Mouse (Mus musculus) stomach, embryonic 14.5 days (tissue): ENCODE measurements around the gene Itga10. TPM values are rescaled to one million over a fixed set of nuclear protein-coding genes. Genes with fewer than 3 reads are reported as not detected.

Source experiments
- ATAC-seq: fragments of 200-750 bp; cut with Nextera tagmentation; 2 replicates; pipeline ENCODE4 v1.8.0; 2017; ENCODE audit warnings: low read depth, moderate TSS enrichment; ENCODE audit not compliant: insufficient number of reproducible peaks, insufficient read depth, low FRiP score
- H3K27ac ChIP-seq: fragments of 300-500 bp; sonication (generic); 2 replicates; pipeline ENCODE4 v1.5.1; 2014; ENCODE audit warnings: mild to moderate bottlenecking, low read length, moderate library complexity, mixed read lengths
- H3K27me3 ChIP-seq: fragments of 300-500 bp; sonication (generic); 2 replicates; pipeline ENCODE4 v1.6.1; 2014; ENCODE audit warnings: low read length, control low read depth, mixed read lengths; ENCODE audit not compliant: control insufficient read depth, insufficient read depth
- H3K36me3 ChIP-seq: fragments of 300-500 bp; sonication (generic); 2 replicates; pipeline ENCODE4 v1.6.1; 2014; ENCODE audit warnings: mild to moderate bottlenecking, control low read depth, low read length, moderate library complexity, mixed read lengths; ENCODE audit not compliant: control insufficient read depth, insufficient read depth
- H3K4me1 ChIP-seq: fragments of 300-500 bp; sonication (generic); 2 replicates; pipeline ENCODE4 v1.6.1; 2014; ENCODE audit warnings: low read length, control low read depth, mixed read lengths; ENCODE audit not compliant: control insufficient read depth, insufficient read depth
- H3K4me2 ChIP-seq: fragments of 300-500 bp; sonication (generic); replicated peaks from 2 replicates; pipeline ENCODE4 v1.6.1; 2014; ENCODE audit warnings: low read depth, low read length, control low read depth
- H3K4me3 ChIP-seq: fragments of 300-500 bp; sonication (generic); 2 replicates; pipeline ENCODE4 v1.5.1; 2014; ENCODE audit warnings: low read depth, low read length, control low read depth
- H3K9ac ChIP-seq: fragments of 300-500 bp; sonication (generic); replicated peaks from 2 replicates; pipeline ENCODE4 v1.6.1; 2014; ENCODE audit warnings: low read depth, mild to moderate bottlenecking, control low read depth, low read length, moderate library complexity, mixed read lengths
- H3K9me3 ChIP-seq: fragments of 300-500 bp; sonication (generic); 2 replicates; pipeline ENCODE4 v1.6.1; 2016; ENCODE audit warnings: low read depth, low read length, control low read depth; ENCODE audit not compliant: control insufficient read depth
- WGBS: fragments of 180-500 bp; shearing (Covaris S2); extraction: QIAGEN DNeasy Blood & Tissue Kit; methylation state at CpG from one replicate; pipeline ENCODE4 v1.1.7; 2014; 5-methylcytosine and 5-hydroxymethylcytosine counted together
- polyA plus RNA-seq: library from polyadenylated mRNA; unstranded; fragments of >200 nt; fragmentation: Nextera tagmentation; extraction: Ambion mirVana; gene quantifications from 2 replicates; pipeline ENCODE4 v1.2.1, GENCODE M21; 2014

The Itga10 gene
- polyA plus RNA-seq, 1 experiment from 2014 or later: 1.00 TPM

- H3K27me3 ChIP-seq: no peaks in the 10 kb centered on the region
- no peak within 1 kb of the TSS for H3K27ac ChIP-seq
- H3K4me3 ChIP-seq: peak within 1 kb of the TSS; percentile 30
- no peak within 1 kb of the TSS for H3K9ac ChIP-seq
- H3K9me3 ChIP-seq: no peaks in the 10 kb centered on the region
- ATAC-seq: peak; percentile 93
- H3K4me1 ChIP-seq: peaks cover 9% of the 10 kb centered on the region; the same call in 1 of the 2 replicates
- peak within 1 kb of the TSS; percentile 55 for H3K4me2 ChIP-seq
- WGBS: 5% methylated on average over 34 of the region's 35 CpGs
- no peaks in the 10 kb centered on the region for H3K36me3 ChIP-seq
These were observed 24.5 kb downstream of the Itga10 start, which contains the start of gene Ankrd35 for GRCm38 (mm10) chr3:96669727-96670468. Gene Ankrd35 (plus strand): TSS chr3:96670131.

GRCm38 (mm10) chr3:96671519-96671918 is 26.1 kb downstream of the Itga10 start:
- WGBS: 89% methylated on average over 5 of the region's 5 CpGs
- Histone ChIP-seq H3K4me1 (peaks cover 9% of the 10 kb centered on the region; the same call in 1 of the 2 replicates), H3K36me3 (no peaks in the 10 kb centered on the region), H3K4me3 (no peak overlapping the region), H3K27me3 (no peaks in the 10 kb centered on the region), H3K9me3 (no peaks in the 10 kb centered on the region), H3K4me2 (no peak overlapping the region), H3K27ac (no peak overlapping the region), H3K9ac (no peak overlapping the region)
- no peak for ATAC-seq

DNA sequence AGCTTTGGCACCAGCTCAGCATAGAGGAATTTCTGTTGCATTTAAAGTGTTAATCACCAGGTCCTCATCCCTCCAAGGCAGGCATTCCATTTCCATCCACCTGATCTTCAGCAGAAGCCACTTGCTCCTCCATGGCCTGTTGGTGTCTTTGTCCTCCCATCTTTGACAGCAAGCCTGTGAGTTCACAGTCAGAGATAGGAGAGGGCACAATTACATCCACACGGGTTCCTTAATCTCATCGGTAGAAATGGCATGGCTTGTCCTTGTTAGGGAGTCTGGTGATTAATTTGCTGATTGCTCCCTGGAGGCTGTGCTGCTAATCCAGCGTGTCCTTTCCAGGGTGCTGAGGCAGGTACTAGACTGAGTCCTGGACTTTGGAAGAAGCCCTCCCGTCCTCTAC is 28.1 kb downstream of the Itga10 start:
- no peak for ATAC-seq
- Histone ChIP-seq H3K27me3 (no peaks in the 10 kb centered on the region), H3K36me3 (no peaks in the 10 kb centered on the region), H3K4me1 (peaks cover 9% of the 10 kb centered on the region; the same call in 1 of the 2 replicates), H3K4me2 (no peak overlapping the region), H3K27ac (no peak overlapping the region), H3K9me3 (no peaks in the 10 kb centered on the region), H3K4me3 (no peak overlapping the region), H3K9ac (no peak overlapping the region)
- WGBS: 68% methylated on average over 4 of the region's 4 CpGs

DNA sequence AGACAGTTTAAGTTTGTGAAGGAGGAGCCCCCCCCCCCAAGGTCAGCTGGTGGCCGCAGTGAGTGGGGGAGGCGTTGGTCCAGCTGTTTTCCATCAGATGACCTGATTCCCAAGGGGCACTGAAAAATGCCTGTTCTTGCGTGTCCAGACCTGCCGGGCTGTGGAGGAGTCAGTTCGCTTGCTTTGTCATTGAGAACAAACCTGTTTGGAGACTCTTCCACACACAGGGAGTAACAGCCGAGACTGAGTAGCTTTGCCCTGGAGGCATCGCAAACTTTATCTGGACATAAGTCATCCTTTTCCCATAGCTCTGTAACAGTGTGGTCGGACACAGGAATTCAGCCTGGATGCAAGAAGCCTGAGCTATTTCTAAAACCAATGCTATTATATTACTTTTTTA is 29.1 kb downstream of the Itga10 start:
- no peak overlapping the region for H3K4me2 ChIP-seq
- H3K27me3 ChIP-seq: no peaks in the 10 kb centered on the region
- H3K36me3 ChIP-seq: no peaks in the 10 kb centered on the region
- H3K4me1 ChIP-seq: peaks cover 9% of the 10 kb centered on the region; the same call in 1 of the 2 replicates
- no peak overlapping the region for H3K9ac ChIP-seq
- no peak overlapping the region for H3K4me3 ChIP-seq
- peak overlapping the region; percentile 52; the same call in 1 of the 2 replicates for H3K27ac ChIP-seq
- 24% methylated on average over 8 of the region's 8 CpGs for WGBS
- no peaks in the 10 kb centered on the region for H3K9me3 ChIP-seq
- ATAC-seq: no peak

DNA sequence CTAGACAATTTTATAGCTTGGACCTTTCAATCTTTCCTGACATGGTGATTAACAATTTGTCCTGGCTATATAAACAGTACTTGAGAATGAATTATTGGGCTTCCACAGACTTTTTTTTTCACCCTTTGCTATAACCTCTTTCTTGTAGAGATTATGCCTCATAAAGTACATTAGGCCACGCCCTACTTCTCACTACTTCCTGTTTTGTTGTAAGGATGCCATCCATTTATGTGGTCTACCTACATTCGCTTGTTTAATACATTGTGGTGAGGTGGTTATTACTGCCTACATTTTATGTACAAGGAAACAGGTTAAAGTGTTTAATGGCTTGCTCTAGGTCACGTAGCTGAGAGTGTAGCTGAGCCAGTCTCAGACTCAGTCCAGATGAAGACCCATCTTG is 29.8 kb downstream of the Itga10 start:
- WGBS: 85% methylated on average over 3 of the region's 3 CpGs
- H3K4me2 ChIP-seq: no peak overlapping the region
- no peak for ATAC-seq

DNA sequence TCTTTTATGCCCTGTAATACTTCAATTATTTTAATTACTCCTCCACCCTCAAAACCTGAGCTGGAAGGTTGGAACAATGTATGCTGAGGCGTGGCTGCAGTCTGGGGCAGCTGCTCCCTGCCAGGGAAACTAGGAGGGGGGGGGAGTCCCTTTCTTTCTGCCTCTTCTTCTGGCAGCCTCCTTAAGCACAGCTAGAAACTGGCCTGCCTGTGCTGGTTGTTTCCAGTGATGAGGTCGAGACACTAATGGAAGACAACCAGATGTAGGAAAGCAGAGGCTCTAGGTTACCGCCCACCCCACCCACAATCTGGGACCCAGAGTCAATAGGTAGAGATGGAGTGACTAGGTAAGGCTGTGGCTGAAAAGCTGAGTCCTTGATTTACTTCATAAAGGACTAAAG is 30.3 kb downstream of the Itga10 start:
- H3K27me3 ChIP-seq: no peaks in the 10 kb centered on the region
- H3K4me1 ChIP-seq: 0 out of 2 replicates have a peak, but pooled peaks cover 4% of the 10 kb centered on the region
- H3K36me3 ChIP-seq: no peaks in the 10 kb centered on the region
- H3K9me3 ChIP-seq: no peaks in the 10 kb centered on the region
- WGBS: 46% methylated on average over 3 of the region's 3 CpGs
- no peak overlapping the region for H3K4me2 ChIP-seq
- no peak overlapping the region for H3K4me3 ChIP-seq
- no peak overlapping the region; the same call in 1 of the 2 replicates for H3K27ac ChIP-seq
- no peak for ATAC-seq
- H3K9ac ChIP-seq: no peak overlapping the region

More for the DNA sequence above, 29.8 kb downstream of the Itga10 start:
- H3K27ac ChIP-seq: no peak overlapping the region; the same call in 1 of the 2 replicates
- no peaks in the 10 kb centered on the region for H3K36me3 ChIP-seq
- H3K9me3 ChIP-seq: no peaks in the 10 kb centered on the region
- H3K4me1 ChIP-seq: peaks cover 9% of the 10 kb centered on the region; the same call in 1 of the 2 replicates
- no peak overlapping the region for H3K4me3 ChIP-seq
- H3K9ac ChIP-seq: no peak overlapping the region
- no peaks in the 10 kb centered on the region for H3K27me3 ChIP-seq

DNA sequence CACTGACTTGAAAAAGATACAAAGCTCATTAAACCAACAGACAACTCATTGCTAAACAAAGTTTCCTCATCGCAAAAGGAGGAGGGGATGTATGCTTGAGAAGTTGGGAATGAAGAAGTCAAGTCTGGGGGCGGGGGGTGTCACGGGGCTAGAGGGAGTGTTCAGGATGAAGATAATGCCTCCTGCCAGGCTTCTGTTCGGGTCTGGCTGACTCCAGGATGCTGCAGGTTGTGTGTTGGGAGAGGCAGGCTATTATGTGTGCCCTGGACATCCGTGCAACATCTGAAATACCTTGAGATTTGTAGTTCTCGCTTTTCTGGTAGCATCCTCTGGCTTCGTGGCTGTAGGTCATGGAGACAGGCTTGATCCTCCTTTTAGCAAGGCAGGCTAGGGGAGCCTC is 33.1 kb downstream of the Itga10 start:
- no peaks in the 10 kb centered on the region for H3K36me3 ChIP-seq
- no peak overlapping the region for H3K4me3 ChIP-seq
- H3K27ac ChIP-seq: peak overlapping the region; percentile 21; the same call in 1 of the 2 replicates
- 0 out of 2 replicates have a peak, but pooled peaks cover 4% of the 10 kb centered on the region for H3K4me1 ChIP-seq
- 68% methylated on average over 7 of the region's 7 CpGs for WGBS
- H3K27me3 ChIP-seq: no peaks in the 10 kb centered on the region
- no peak overlapping the region for H3K9ac ChIP-seq
- no peak overlapping the region for H3K4me2 ChIP-seq
- no peak for ATAC-seq
- H3K9me3 ChIP-seq: no peaks in the 10 kb centered on the region

GRCm38 (mm10) chr3:96679159-96679674 is 33.8 kb downstream of the Itga10 start:
- Histone ChIP-seq H3K4me1 (0 out of 2 replicates have a peak, but pooled peaks cover 4% of the 10 kb centered on the region), H3K4me2 (no peak overlapping the region), H3K4me3 (no peak overlapping the region), H3K27ac (peak overlapping the region; percentile 21; the same call in 1 of the 2 replicates), H3K36me3 (no peaks in the 10 kb centered on the region), H3K27me3 (no peaks in the 10 kb centered on the region), H3K9ac (peak overlapping the region; percentile 10; the same call in 1 of the 2 replicates), H3K9me3 (no peaks in the 10 kb centered on the region)
- peak; percentile 19; the same call in 1 of the 2 replicates for ATAC-seq
- 23% methylated on average over 5 of the region's 5 CpGs for WGBS
